Mouse (Mus musculus) regulatory T cell (primary cell): ENCODE measurements at regions not wholly inside any gene's neighbourhood (a gene's known extent, or its start where the extent isn't known, plus 50 kb on each side); places are given as distances from the start of the nearest gene placed in this dataset.

ENCODE experiments used
- in situ Hi-C: fragments of 300-600 bp; cut with MboI, MseI; formaldehyde crosslinking; loops from one replicate; pipeline ENCODE4 v1.15.1; 2025; ENCODE audit warnings: high pct_unique_total_duplicates

DNA sequence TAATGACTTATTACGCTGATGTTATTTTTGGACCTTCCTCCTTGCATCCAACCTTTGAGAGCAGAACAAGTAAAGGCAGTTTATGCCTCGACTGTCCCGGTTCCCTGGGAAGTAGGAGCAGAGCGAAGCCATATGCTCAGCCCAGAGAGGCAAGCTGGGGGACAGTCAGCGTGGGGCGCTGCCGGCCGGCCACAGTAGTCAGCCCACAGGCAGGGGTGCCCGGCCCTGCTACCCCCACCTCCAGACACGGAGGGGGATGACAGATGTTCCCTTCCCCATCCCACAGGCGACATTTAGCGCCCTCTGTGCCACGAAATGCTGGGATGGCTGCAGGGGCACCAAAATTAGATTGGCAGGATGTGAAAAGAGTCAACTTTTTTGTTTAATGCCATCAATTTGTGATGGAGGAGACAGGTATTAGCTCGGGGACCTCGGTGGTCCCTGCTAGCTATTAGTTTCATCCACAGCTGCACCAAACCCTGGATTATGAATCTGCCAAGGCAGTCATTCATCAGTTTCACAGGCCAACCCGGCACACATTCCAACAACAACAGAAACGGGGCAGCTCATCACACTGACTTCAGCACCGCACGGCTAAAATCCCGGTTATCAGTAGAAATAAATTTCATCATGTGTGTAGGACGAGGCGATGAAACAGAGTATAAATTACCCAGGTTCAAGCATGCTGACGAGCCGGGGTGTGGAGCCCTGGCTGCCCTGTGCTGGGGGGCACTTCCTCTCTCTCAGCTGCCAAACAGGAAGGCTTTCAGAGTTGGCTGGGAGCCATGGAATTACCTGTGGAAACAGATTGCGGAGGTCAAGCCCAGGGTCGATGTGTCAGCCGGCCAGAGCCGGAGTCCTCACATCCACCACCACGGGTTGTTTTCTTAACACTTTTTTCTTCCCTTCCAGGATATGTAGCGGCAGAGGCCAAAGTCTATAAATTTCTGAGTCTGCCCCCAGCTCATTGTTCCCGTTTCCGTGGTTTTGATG is 392.3 kb upstream of the Mgmt start:
- in situ Hi-C loops: loop anchor here (25.0 kb wide), 1 partner anchor 1110 kb away; no protein-coding TSS in a partner anchor

DNA sequence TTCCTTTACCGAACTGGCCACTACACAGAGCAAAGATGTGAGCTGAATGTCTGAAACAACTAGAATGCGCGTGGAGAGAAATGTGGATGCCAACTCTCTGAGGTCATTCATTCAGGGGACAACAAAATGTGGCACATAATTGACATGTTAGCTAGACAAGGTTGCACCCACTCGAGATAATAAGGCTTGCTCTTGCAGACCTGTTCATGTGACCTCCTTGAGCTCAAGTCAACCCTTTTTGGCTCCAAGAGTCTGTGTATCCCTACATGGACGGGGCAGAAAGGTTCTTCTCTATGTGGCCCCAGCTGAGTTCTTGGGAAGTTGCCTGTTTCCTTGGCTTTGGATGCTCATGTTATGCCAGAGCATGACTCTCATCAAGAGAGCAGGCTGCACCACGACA is 383.0 kb upstream of the Mgmt start:
- in situ Hi-C loops: loop anchor here (25.0 kb wide), 1 partner anchor 1101 kb away; no protein-coding TSS in a partner anchor

DNA sequence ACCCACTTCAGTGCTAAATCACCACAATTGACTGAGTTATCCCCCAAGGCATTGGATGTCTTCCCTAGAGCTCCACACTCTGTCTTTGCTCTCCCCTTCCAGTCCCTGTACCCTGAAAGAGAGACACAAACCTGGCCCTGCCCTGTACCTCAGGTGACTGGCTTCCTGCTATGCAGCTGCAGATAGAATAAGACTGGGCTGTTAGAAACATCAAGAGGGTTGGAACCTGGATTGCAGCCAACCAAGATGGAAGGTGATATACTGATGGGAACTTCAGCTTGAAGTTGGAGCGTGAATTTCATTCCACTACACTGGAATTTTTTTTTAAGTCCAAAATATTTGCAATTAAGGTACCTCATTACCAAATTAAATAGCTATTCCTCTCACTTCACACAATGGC is 379.0 kb upstream of the Mgmt start:
- in situ Hi-C loops: loop anchor here (25.0 kb wide), 1 partner anchor 1097 kb away; no protein-coding TSS in a partner anchor

DNA sequence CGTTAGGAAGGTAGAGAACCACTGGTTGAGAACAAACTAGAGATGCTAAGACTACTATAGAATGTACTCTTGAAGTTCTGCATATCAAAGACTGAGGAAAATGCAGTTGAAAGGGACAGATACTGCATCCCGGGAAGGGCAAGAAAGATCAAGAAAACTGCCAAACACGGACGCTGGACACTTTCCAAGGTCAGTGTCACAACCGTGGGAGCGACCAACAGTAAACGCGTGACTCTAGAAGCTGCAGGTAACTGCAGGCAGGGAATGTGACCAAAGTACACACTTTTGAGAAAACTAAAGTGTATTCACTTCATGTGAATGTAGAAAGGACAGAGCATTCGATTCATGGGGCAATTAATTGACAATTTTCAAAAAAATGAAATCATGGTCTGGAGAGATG is 368.6 kb upstream of the Mgmt start:
- in situ Hi-C loops: no loop called here

DNA sequence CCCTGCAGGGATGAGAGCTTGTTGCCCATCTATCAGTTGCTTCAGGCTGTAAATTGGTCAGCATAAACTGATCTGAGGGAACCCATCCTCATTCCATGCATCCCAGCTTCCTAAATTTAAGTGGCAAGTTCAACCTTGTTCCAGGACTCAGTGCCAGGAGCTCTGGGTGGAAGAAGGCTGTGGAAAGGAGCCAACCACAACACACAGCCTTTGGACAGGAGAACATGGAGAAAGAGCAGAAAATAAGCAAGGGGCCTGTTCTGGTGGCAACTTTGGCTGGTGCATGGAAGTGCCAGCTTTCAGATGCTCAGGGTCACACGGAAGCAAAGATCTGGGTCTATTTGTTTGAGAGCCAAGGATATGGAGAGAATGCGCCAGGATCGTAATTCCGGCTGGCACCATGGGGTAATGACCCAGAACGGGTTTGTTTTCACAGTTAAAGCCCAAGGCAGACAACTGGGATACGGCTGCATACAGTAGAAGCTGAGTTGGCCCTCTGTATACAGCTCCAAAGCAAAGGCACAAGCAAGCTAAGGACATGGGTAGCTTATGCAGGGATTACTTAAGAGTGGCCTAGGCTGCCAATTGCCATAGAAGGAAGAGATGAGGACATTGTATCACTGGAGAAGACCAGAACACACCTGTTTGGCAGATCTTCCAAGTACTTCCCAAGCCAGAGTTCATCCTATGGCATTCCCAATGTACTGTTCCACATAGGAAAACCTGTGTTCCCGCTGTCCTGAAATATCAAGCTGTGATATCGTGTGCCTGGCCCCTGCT is 364.2 kb upstream of the Mgmt start:
- in situ Hi-C loops: no loop called here

DNA sequence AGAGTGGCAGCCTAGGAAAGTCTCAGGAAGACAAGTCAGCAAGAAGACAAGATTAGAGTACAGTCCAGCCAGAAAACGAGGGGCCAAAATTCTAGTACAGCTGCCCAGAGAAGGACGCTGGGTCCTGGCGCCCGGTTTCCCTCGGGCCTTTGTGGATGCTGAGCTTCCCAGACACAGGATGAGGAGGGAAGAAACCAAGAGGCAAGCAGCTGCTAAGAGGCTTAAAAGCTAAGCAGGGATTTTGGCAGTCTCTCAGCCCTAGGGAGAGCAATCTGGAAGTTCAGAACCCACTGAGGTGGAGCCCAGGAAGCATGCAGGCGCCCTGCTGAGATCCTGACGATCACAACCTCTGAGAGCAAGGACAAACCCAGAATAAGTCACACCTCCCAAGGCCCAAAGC is 363.1 kb upstream of the Mgmt start:
- in situ Hi-C loops: no loop called here

DNA sequence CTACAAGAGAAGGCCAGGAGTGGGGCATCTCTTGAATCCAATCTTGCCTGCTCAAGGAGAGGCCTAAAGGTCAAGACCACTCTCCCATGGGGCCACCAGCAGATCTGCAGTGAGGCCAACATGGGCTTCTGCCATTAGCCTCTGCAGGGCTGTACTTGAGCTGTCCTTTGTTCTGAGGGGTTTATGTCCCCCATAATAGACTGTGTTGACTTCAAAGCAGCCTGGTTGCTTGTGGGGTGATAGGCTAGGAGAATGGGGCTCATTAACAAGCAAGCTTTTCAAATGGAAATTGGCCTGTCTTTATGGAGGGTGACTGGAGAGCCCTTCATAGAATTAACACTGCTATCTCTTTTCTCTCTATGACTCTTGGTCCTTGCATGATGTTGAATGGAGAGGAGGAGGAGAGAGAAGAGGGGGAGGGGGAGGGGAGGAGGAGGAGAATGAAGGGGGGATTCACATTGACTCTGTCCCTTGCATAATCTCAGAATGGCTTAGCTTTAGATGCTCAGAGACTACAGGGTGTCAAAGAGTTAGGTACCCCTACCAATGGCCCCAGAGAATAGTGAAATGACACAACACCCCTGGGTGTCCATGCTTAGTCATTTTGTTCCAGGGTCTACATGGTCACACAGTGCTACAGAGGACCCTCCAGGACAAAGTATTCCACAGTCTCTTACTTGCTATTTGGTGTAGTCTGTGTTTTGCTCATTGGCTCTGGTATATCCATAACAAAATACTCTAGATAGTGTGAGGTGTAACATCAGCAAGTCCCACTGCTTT is 352.3 kb upstream of the Mgmt start:
- in situ Hi-C loops: no loop called here

DNA sequence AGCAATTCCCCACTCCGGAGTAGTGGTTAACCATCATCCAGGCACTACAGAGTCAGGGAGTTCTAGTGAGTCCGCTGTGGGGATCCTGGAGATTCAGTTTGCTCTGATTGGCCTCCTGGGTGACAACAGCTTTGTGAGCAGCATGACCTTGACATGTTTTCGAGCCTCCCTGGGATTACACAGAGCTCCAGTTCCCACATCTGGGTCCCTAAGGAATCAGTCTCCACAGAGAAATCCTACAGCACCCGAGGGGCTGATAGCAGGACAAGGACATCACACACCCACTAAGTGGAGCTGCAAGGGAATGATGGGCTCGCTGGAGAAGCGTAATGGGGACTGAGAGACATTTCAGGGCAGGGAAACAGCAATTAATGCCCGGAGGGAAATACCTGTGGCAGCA is 351.5 kb upstream of the Mgmt start:
- in situ Hi-C loops: no loop called here

DNA sequence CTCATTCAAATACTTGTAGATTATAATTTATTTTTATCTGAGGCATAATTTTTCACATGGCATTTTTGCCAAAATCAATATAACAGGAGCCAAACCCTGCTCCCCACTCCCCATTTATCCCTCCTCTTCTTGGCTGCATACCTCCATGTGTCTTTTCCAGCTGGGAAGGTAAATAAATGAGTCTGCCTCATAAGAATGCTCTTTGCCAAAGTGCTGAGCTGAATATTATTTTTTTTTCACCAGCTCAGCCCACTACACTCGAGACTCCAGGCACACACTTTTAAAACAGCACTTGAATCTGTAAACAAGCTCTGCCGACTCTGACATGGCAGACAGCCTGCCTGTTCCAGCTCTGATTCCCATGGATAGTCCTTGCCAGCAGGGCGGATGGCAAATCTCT is 346.6 kb upstream of the Mgmt start:
- in situ Hi-C loops: no loop called here

DNA sequence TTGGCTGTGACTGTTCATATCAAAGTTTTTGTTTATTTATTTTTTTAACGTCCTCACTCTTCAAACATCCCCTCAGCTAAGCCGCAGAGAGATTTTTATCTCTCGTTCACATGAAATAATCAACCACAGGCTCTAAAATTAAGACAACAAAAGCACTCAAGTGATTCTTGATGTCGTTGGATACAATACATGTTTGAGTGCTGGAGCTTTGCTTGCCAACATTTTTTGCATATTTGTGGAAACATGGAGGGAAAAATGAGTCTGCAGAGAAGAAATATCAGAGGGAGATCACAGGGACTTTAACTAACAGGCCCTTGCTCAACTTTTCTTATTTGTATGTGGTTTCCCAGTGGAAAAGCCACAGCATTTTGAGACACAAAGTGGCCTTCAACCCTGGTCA is 338.0 kb upstream of the Mgmt start:
- in situ Hi-C loops: no loop called here

DNA sequence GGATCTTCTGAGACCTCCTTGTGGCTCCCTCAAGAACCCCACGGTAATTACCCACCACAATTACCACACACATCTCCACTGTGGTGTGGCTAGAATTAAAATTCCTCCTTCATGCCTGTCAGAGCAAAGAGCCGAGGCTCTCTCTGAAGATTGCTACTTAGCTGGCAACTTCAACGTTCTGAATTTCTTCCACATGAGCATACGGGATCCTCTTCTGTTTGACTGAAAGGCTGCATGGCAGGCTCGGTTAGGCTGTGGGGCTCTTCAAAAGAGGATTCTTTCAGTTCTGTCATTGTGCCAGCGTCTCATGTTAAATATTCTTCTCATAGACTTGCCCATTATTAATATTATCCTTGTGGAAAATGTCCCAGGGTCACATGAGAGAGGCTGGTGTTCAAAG is 334.9 kb upstream of the Mgmt start:
- in situ Hi-C loops: no loop called here

DNA sequence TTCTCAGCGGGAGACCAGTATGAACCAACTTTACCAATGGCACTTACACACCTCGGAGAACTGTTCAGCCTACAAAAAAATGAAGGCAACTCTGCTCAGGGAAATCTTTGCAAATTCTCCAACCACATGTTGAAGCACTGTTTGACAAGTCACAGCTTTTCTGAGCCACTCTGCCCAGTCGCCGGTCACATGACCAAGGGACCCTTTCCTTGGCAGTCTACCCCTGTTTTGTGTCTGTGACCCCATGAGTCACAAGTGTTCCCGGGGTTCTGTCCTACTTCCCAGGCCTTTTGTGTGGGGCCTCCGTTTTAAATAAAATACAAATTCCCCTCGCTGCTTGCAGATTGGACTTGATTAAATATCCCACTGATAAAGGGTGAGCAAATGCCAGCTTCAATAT is 323.5 kb upstream of the Mgmt start:
- in situ Hi-C loops: no loop called here

DNA sequence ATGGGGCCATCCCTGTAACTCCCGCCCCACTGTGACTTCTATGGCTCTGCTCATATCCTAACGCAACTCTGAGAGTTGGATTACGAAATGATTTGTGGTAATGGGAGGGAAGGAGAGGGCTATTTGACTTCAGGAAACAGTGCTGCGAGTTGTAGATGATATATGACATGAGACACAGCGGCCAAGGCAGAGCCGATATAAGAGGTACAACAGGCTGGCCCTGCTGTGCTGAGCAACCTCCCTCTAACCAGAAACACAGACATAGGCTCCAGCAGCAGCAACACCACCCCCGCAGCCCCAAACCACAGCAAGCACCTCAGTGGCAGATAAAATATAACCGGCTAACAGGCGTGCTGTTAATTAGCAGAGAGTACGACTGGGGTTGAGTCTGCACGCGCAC is 312.5 kb upstream of the Mgmt start:
- in situ Hi-C loops: no loop called here

DNA sequence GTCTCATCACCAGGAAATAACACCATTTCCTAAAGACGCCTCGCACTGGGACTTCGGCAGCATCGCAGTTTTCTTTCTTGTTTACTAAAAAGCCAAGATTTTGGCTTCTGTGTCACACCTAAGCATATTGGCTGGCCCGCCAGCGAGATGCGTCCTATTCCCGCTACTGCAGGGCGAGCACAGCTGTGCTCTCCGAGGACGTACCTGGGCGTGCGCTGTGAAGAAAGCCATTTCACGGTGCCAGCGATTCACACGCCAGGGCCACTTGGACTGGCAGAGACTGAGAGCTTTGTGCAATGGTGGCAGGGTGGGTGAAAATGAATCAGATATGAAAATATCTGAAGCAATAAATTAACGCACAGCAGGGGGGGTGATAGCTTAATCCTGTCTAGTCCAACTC is 310.1 kb upstream of the Mgmt start:
- in situ Hi-C loops: no loop called here

DNA sequence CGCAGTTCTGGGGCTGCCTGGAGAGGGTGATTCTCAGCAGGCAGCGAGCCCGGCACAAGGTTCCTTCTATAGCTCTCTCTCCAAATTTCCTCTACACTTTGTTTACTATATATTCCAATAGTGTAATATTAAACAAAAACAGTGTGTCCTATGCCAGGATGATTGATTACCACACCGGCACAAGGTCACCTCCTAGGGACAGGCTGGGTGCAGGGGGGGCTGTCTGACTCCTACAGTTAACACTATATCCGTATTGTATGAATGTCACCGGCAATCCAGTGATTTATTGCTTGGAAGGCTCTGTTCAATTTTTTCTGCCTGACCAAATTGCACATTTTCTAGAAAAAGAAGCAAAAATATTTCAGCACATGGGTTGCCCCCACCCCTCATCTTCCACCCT is 305.9 kb upstream of the Mgmt start:
- in situ Hi-C loops: no loop called here

DNA sequence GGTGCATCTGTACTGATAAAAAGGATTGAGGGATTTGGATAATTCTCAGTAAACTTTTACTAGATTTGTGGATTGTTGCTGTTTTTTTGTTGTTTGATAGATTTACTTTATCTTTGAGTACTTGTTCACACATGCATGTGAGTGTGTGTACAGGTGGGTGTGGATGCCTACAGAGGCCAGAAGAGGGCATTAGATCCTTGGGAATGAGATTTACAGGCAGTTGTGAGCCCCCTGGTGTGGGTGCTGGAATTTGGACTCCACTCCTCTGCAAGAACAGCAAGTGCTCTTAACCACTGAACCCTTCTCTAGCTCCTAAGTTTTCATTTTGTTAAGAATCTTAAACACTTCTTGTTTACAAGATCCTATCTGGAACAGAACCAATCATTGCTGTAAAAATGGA is 303.5 kb upstream of the Mgmt start:
- in situ Hi-C loops: no loop called here

DNA sequence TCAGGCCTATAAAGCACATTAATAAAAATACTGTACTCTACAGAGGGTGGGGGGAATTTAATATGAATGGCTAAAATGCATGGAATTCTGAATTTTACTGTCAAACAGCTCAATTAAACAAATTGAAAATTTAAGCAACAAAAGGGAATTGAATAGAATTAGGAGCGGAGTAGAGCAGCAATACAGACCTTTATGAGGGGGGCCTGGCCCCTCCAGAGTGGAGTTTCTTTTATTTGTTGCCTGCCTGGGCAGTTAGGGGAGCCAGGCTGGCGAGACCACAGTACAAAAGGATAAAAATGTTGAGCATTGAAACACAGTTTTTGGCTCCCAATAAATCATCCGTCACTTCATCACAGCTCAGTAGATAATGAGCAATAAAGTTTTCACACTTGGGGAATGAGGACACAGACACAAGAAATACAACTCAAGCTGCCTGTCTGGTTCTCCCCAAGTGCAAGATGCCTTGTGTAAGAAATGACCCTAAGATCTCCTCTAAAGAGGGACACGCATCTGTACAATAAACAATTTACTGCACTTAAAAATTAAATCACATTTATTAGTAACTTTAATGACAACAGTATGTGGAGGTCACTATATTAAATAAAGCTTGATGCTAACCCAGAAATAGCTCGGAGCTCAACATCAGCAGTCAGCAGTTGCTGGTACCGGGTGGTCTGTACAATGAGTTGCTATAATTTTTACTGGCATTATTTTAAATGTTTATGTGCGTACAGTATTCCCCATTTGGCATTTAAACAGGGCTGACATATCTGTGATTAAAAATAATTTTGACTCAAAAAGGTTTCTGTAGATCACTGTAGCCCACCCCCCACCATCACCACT is 286.9 kb upstream of the Mgmt start:
- in situ Hi-C loops: no loop called here

DNA sequence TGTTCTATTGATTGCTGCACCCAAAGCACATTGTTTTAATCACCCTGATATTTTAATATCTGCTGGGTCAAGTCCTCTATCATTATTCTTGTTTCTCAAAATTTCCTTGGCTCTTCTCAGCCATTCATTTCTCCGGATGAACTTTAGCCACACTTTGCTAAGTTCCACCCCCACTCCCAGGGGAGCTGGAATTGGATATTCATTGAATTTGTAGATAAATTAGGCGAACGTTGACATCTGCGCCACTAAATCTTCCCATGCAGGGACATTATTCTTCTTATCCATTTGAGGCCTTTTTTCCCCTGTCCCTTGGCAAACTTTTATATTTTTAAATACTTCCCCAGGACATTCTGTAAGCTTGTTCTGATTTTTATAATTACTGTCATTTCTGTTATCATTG is 280.9 kb upstream of the Mgmt start:
- in situ Hi-C loops: no loop called here

DNA sequence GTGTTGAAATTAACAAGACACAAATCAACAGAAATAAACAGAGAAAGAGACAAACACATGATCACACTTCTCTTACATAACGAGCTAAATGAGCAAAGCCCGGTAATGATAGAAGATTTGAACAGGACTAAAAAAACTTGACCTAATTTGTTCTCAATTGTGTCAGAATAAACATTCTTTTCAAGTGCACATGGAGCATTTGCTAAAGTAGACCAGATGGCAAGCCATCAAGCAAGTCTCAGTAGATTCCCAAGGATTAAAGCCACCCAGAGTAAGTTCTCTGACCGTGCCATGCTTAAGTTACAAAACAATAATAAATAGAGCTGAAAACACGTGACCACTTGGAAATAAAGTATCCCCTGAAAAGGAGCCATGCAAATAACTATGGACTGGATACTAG is 269.9 kb upstream of the Mgmt start:
- in situ Hi-C loops: no loop called here

DNA sequence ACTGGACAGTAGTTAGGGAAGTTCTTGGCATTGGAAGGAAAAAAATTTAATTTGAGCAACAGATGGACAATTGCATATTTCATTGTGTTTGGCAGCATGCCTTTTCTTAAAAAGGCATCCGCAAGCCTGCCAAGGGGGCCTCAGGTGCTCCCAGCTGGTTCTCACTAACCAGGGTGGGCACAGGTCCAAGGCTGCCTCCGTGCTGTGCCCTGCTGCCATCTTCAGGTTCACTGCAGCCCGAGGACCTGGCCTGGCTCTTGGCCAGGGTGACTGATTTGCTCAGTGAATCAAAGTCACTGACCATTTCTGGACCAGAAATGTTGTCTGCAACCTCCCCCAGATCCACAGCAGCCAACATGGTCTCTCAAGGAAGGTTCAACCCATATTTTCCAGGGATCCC is 263.3 kb upstream of the Mgmt start:
- in situ Hi-C loops: no loop called here

DNA sequence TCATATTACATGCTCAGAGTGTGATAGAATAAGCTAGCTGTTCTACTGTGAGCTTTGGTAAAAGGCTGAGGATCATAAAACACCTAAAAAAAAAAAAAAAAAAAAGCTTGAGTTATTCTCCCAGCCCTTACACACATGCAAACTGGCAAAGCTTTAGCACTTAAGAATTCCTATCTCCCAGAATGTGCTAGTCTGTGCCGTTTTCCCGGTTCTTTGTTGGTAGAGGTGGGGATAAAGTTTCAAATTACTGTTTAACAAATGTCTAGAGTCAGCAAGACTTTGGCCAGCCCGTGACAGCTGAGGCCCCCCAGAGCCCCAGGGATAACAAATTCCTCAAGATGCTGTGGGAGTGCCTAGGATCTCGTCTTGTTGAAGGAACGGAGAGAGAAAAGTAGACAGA is 254.3 kb upstream of the Mgmt start:
- in situ Hi-C loops: loop anchor here (10.0 kb wide), 1 partner anchor 1045 kb away; no protein-coding TSS in a partner anchor
